Mouse (Mus musculus): ENCODE measurements at regions not wholly inside any gene's neighbourhood (a gene's known extent, or its start where the extent isn't known, plus 50 kb on each side); places are given as distances from the start of the nearest gene placed in this dataset.
"Not testable (repeated sequence)": the region's sequence is repeated elsewhere in the genome, so short reads cannot be mapped to it uniquely, and the experiment has no call there.

DNA sequence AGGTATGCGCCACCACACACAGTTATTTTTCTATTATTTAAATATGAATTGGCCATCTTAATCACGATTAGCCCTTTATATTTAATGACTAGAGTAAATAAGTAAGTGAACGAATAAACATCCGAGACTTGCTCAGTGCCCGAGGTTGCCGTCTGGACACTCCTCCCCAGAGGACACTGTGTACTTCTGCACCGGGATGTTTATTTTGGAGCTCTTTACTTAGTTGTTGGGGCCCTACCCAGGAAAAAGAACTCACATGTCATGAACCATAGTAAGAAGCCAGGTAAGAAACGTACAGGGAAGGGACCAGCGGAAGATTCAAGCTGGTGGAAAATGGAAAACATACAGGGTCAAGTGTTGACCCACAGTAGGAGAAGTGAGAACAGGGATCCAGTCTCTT, 89.0 kb downstream of the Akr1d1 start:
- H3K4me2 ChIP-seq: no peak overlapping the region
- no peak overlapping the region for H3K4me3 ChIP-seq
- ATAC-seq (ENCODE audit: low FRiP score): no peak
- no peaks in the 10 kb centered on the region for H3K4me1 ChIP-seq (replicated peaks)
- H3K9me3 ChIP-seq: no peaks in the 10 kb centered on the region
- H3K27me3 ChIP-seq: no peaks in the 10 kb centered on the region
- WGBS: 86% methylated on average over 9 of the region's 9 CpGs
- no peak overlapping the region for H3K9ac ChIP-seq
- H3K27ac ChIP-seq: no peak overlapping the region
- H3K36me3 ChIP-seq: no peaks in the 10 kb centered on the region

DNA sequence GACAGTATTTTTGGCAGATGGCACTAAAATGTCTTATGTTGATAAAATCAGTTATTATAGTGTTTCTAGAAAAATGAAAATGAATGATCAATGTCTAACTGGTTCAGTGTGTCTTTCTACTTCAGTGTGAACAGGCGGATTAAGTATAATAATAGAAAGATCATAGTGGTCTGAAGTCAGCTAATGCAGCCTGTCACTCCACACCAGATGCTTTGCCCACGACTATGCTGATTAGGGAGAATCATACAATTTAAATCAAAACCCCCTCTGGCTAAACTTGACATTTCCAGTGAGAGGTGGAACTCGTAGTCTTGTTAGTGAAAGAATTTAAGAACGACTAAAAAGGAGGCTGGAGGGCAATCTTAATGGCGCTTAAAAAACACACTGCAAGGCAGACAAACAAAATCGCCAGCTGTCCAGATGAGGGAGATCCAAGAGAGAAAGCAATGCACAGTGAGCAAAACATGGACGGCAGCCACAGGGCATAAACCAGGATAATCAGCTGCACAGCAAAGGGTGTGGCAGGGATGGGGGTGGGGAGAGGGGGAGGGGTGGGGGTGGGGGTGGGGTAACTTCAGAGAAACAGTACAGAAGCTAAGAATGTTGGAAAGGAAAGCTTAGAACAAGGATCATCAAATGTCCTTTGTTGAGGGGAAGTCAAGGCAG, 91.5 kb downstream of the Akr1d1 start:
- H3K36me3 ChIP-seq: no peaks in the 10 kb centered on the region
- H3K4me3 ChIP-seq: no peak overlapping the region
- no peak overlapping the region for H3K9ac ChIP-seq
- no peaks in the 10 kb centered on the region for H3K4me1 ChIP-seq (replicated peaks)
- no peak overlapping the region for H3K4me2 ChIP-seq
- no peak for ATAC-seq (ENCODE audit: low FRiP score)
- WGBS: 52% methylated on average over 7 of the region's 7 CpGs
- no peak overlapping the region for H3K27ac ChIP-seq
- no peaks in the 10 kb centered on the region for H3K9me3 ChIP-seq
- H3K27me3 ChIP-seq: no peaks in the 10 kb centered on the region

DNA sequence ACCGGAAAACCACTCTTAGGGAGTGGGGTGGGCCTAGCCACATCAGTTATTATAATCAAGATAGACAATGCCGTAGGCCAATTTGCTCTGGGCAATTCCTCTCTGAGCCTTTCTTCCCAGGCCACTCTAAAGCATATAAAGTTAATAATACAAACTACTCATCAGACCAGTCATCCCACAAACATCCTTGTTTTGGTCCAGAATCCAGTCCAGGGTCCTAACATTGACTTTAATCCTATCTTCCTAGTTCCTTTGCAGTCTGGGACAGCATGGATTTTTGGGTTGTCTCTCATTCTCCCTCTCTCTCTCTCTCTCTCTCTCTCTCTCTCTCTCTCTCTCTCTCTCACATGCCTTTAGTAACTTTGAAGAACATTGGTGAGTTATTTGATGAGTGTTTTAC, 92.3 kb downstream of the Akr1d1 start:
- Histone ChIP-seq H3K27me3 (no peaks in the 10 kb centered on the region), H3K9ac (no peak overlapping the region), H3K27ac (no peak overlapping the region), H3K9me3 (no peaks in the 10 kb centered on the region), H3K4me1 (replicated peaks) (no peaks in the 10 kb centered on the region), H3K4me2 (no peak overlapping the region), H3K36me3 (no peaks in the 10 kb centered on the region), H3K4me3 (no peak overlapping the region)
- no peak for ATAC-seq (ENCODE audit: low FRiP score)
- WGBS: 92% methylated on average over 2 of the region's 2 CpGs

GRCm38 (mm10) chr6:37627206-37627605, 97.2 kb downstream of the Akr1d1 start:
- no peaks in the 10 kb centered on the region for H3K27me3 ChIP-seq
- no peak overlapping the region for H3K9ac ChIP-seq
- H3K27ac ChIP-seq: no peak overlapping the region
- no peaks in the 10 kb centered on the region for H3K36me3 ChIP-seq
- WGBS: 88% methylated on average over 5 of the region's 5 CpGs
- no peaks in the 10 kb centered on the region for H3K9me3 ChIP-seq
- H3K4me3 ChIP-seq: no peak overlapping the region
- H3K4me1 ChIP-seq (replicated peaks): no peaks in the 10 kb centered on the region
- no peak overlapping the region for H3K4me2 ChIP-seq
- no peak for ATAC-seq (ENCODE audit: low FRiP score)

- Histone ChIP-seq H3K4me1 (replicated peaks) (no peaks in the 10 kb centered on the region), H3K27me3 (no peaks in the 10 kb centered on the region), H3K27ac (no peak overlapping the region), H3K4me3 (no peak overlapping the region), H3K9ac (no peak overlapping the region), H3K36me3 (no peaks in the 10 kb centered on the region), H3K4me2 (no peak overlapping the region), H3K9me3 (no peaks in the 10 kb centered on the region)
- WGBS: 93% methylated on average over 1 of the region's 1 CpGs
- ATAC-seq (ENCODE audit: low FRiP score): no peak
Measured at GRCm38 (mm10) chr6:37633948-37634347, 104.0 kb downstream of the Akr1d1 start.

DNA sequence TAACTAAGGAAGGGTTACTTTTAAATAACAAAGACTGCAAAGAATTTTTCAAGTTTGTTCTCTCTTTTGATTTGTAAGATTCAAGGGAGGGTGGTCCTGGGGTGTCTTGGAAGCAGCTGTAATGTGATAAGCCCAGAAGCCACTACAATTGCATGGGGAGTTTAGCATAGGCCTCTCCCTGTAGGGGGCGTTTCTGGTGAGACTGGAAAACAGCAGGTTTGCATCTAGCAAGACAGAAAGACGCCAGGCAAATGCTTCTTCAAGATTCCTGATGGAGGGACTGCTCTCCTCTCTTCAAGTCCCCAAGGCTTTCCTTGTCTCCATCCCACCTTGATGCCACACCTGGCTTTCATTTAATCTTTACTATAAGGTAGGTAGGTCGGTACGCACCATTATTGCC, 112.1 kb downstream of the Akr1d1 start:
- Histone ChIP-seq H3K27me3 (no peaks in the 10 kb centered on the region), H3K27ac (peak overlapping the region; percentile 93), H3K9ac (peak overlapping the region; percentile 47; the same call in 1 of the 2 replicates), H3K4me1 (replicated peaks) (peaks cover 29% of the 10 kb centered on the region), H3K4me2 (peak overlapping the region; percentile 49), H3K36me3 (no peaks in the 10 kb centered on the region), H3K4me3 (no peak overlapping the region), H3K9me3 (no peaks in the 10 kb centered on the region)
- ATAC-seq (ENCODE audit: low FRiP score): no peak
- WGBS: 27% methylated on average over 4 of the region's 4 CpGs

- no peaks in the 10 kb centered on the region for H3K27me3 ChIP-seq
- peak overlapping the region; percentile 27 for H3K4me3 ChIP-seq
- H3K4me2 ChIP-seq: peak overlapping the region; percentile 49
- ATAC-seq (ENCODE audit: low FRiP score): peak; percentile 83
- H3K4me1 ChIP-seq (replicated peaks): peaks cover 29% of the 10 kb centered on the region
- peak overlapping the region; percentile 47; the same call in 1 of the 2 replicates for H3K9ac ChIP-seq
- H3K36me3 ChIP-seq: no peaks in the 10 kb centered on the region
- WGBS: 18% methylated on average over 8 of the region's 8 CpGs
- H3K9me3 ChIP-seq: no peaks in the 10 kb centered on the region
- peak overlapping the region; percentile 93 for H3K27ac ChIP-seq
Measured at GRCm38 (mm10) chr6:37642701-37643121, 112.7 kb downstream of the Akr1d1 start.

GRCm38 (mm10) chr6:37643176-37643575, 113.2 kb downstream of the Akr1d1 start:
- Histone ChIP-seq H3K9me3 (no peaks in the 10 kb centered on the region), H3K27me3 (no peaks in the 10 kb centered on the region), H3K4me1 (replicated peaks) (peaks cover 29% of the 10 kb centered on the region), H3K9ac (no peak overlapping the region), H3K27ac (peak overlapping the region; percentile 93), H3K4me2 (peak overlapping the region; percentile 49), H3K36me3 (no peaks in the 10 kb centered on the region), H3K4me3 (no peak overlapping the region)
- peak; percentile 19 for ATAC-seq (ENCODE audit: low FRiP score)
- 19% methylated on average over 4 of the region's 4 CpGs for WGBS

GRCm38 (mm10) chr6:37643718-37644117, 113.7 kb downstream of the Akr1d1 start:
- peak; percentile 72 for ATAC-seq (ENCODE audit: low FRiP score)
- Histone ChIP-seq H3K9me3 (no peaks in the 10 kb centered on the region), H3K9ac (0 out of 2 replicates have a peak overlapping the region, but pooled peaks have one; percentile 5), H3K4me2 (0 out of 2 replicates have a peak overlapping the region, but pooled peaks have one; percentile 6), H3K4me1 (replicated peaks) (peaks cover 29% of the 10 kb centered on the region), H3K27me3 (no peaks in the 10 kb centered on the region), H3K27ac (peak overlapping the region; percentile 93), H3K36me3 (no peaks in the 10 kb centered on the region), H3K4me3 (no peak overlapping the region)
- 27% methylated on average over 2 of the region's 2 CpGs for WGBS

GRCm38 (mm10) chr6:37645551-37645950, 115.6 kb downstream of the Akr1d1 start:
- Histone ChIP-seq H3K4me2 (peak overlapping the region; percentile 37), H3K27ac (peak overlapping the region; percentile 86), H3K27me3 (no peaks in the 10 kb centered on the region), H3K9ac (0 out of 2 replicates have a peak overlapping the region, but pooled peaks have one; percentile 19), H3K36me3 (no peaks in the 10 kb centered on the region), H3K4me3 (no peak overlapping the region), H3K4me1 (replicated peaks) (peaks cover 29% of the 10 kb centered on the region), H3K9me3 (no peaks in the 10 kb centered on the region)
- no peak for ATAC-seq (ENCODE audit: low FRiP score)
- 31% methylated on average over 14 of the region's 14 CpGs for WGBS

DNA sequence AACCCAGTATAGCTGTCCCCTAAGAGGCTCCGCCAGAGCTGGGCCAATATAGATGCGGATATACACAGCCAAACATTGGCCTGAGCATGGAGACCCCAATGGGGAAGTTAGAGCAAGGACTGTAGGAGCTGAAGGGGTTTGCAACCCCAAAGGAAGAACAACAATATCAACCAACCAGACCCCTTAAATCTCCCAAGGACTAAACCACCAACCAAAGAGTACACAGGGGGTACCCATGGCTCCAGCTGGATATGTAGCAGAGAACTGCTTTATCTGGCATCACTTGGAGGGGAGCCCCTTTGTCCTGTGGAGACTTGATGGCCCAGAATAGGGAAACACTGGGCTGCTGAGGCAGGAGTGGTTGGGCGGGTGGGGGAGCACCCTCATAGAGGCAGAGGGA, 127.3 kb downstream of the Akr1d1 start:
- not testable (repeated sequence) for H3K36me3 ChIP-seq; H3K27ac ChIP-seq; H3K4me2 ChIP-seq; H3K9me3 ChIP-seq; ATAC-seq (ENCODE audit: low FRiP score); H3K9ac ChIP-seq; H3K4me1 ChIP-seq (replicated peaks); H3K27me3 ChIP-seq; H3K4me3 ChIP-seq
- WGBS: 91% methylated on average over 3 of the region's 3 CpGs

- no peak overlapping the region for H3K4me2 ChIP-seq
- H3K4me3 ChIP-seq: no peak overlapping the region
- no peak overlapping the region for H3K9ac ChIP-seq
- no peaks in the 10 kb centered on the region for H3K27me3 ChIP-seq
- 14% methylated on average over 6 of the region's 6 CpGs for WGBS
- H3K27ac ChIP-seq: no peak overlapping the region
- peaks cover 7% of the 10 kb centered on the region for H3K4me1 ChIP-seq (replicated peaks)
- no peak; the same call in 1 of the 2 replicates for ATAC-seq (ENCODE audit: low FRiP score)
- no peaks in the 10 kb centered on the region for H3K9me3 ChIP-seq
- no peaks in the 10 kb centered on the region for H3K36me3 ChIP-seq
Measured at GRCm38 (mm10) chr6:37658021-37658650, 128.2 kb downstream of the Akr1d1 start.

GRCm38 (mm10) chr6:37662747-37663146, 132.8 kb downstream of the Akr1d1 start:
- no peaks in the 10 kb centered on the region for H3K36me3 ChIP-seq
- peaks cover 7% of the 10 kb centered on the region for H3K4me1 ChIP-seq (replicated peaks)
- no peaks in the 10 kb centered on the region for H3K9me3 ChIP-seq
- H3K4me2 ChIP-seq: no peak overlapping the region
- no peak overlapping the region for H3K9ac ChIP-seq
- ATAC-seq (ENCODE audit: low FRiP score): no peak
- H3K27me3 ChIP-seq: no peaks in the 10 kb centered on the region
- WGBS: 63% methylated on average over 2 of the region's 2 CpGs
- no peak overlapping the region for H3K4me3 ChIP-seq
- H3K27ac ChIP-seq: no peak overlapping the region
